Mouse (Mus musculus) B cell, adult 67 days (primary cell): ENCODE data around the gene Dynlt1b. TPM values are rescaled to one million over a fixed set of nuclear protein-coding genes. Genes with fewer than 3 reads are reported as not detected.

ENCODE experiments used
- total RNA-seq, 2 experiments: library from RNA; stranded (reverse); gene quantifications; 4 replicates each; pipeline ENCODE4 v1.2.4; 2023

Gene Dynlt1b
- 10 to 100 TPM; 99.1 to 99.9 TPM for total RNA-seq

GRCm38 (mm10) chr17:6429945-6430344 is at the start of gene Dynlt1b:
TSS of gene Dynlt1b (plus strand) at chr17:6430112.

Other genes with a start within 250 kb of the Dynlt1b start
- 1 to 10 TPM; 3.1 to 3.2 TPM for gene Tmem181a, start 173.3 kb upstream of the Dynlt1b start, total RNA-seq
- gene Dynlt1a, start 112.6 kb upstream of the Dynlt1b start, total RNA-seq: 10 to 100 TPM in 1 of 2 experiments, 1 to 10 TPM in 1; 7.3 to 10.3 TPM
- gene Dynlt1c, start 171.6 kb downstream of the Dynlt1b start, total RNA-seq: 10 to 100 TPM; 33.1 to 55.5 TPM
- gene Dynlt1f, start 225.8 kb downstream of the Dynlt1b start, total RNA-seq: 100 to 1,000 TPM; 122 to 130 TPM
- 1 to 10 TPM; 1.3 to 1.8 TPM for gene Sytl3, start 229.0 kb downstream of the Dynlt1b start, total RNA-seq